Comparison of ENCODE assay signal across 8 mouse cellular contexts in genomic region chr8:57651357-57651688, GRCm38 (mm10). TPM values are rescaled to one million over a fixed set of nuclear protein-coding genes. Genes with fewer than 3 reads are reported as not detected.
DNase-seq lines count a peak whose midpoint lies in the region; ATAC-seq and TF ChIP-seq lines count a peak whose summit lies in the region.

No protein-coding gene starts in this region.

- TF ChIP-seq CTCF in testis, adult 2 months (IDR thresholded peaks at IDR 0.05; ENCODE audit: control insufficient read depth, insufficient read depth, insufficient replicate concordance, low read depth, low read length) = no peak

- no peaks in the 10 kb centered on the region for H3K9me3 ChIP-seq in limb, embryonic 14.5 days (ENCODE audit: control insufficient read depth, low read length)
- no peaks in the 10 kb centered on the region for H3K9me3 ChIP-seq in stomach, embryonic 16.5 days (replicated peaks; ENCODE audit: control insufficient read depth, low read length)

- TF ChIP-seq POLR2A in testis, adult 2 months (IDR thresholded peaks at IDR 0.05; ENCODE audit: control insufficient read depth, low read depth, low read length) = no peak
- TF ChIP-seq POLR2A in limb, embryonic 14.5 days (IDR thresholded peaks at IDR 0.05; ENCODE audit: borderline replicate concordance, extremely low read depth, insufficient read depth, insufficient read length) = no peak

- H3K4me2 ChIP-seq in limb, embryonic 14.5 days (replicated peaks; ENCODE audit: low read depth, low read length, severe bottlenecking) = peak overlapping the region; percentile 54
- peak overlapping the region; percentile 87 for H3K4me2 ChIP-seq in stomach, embryonic 16.5 days (ENCODE audit: low read depth, low read length)

- peak overlapping the region; percentile 94 for H3K27ac ChIP-seq in testis, adult 2 months (ENCODE audit: control insufficient read depth, insufficient read depth, low read depth, low read length)
- peak overlapping the region; percentile 97 for H3K27ac ChIP-seq in limb, embryonic 14.5 days (replicated peaks; ENCODE audit: low read depth, low read length)
- peak overlapping the region; percentile 97 for H3K27ac ChIP-seq in stomach, embryonic 16.5 days (ENCODE audit: low read length)

- H3K4me3 ChIP-seq in testis, adult 2 months (ENCODE audit: control insufficient read depth, low read depth, low read length) = peak overlapping the region; percentile 95
- H3K4me3 ChIP-seq in limb, embryonic 14.5 days (replicated peaks; ENCODE audit: low read length) = peak overlapping the region; percentile 91
- H3K4me3 ChIP-seq in stomach, embryonic 16.5 days (replicated peaks; ENCODE audit: low read length) = peak overlapping the region; percentile 91

- H3K9ac ChIP-seq in limb, embryonic 14.5 days (ENCODE audit: low read depth, low read length, severe bottlenecking) = peak overlapping the region; percentile 92
- H3K9ac ChIP-seq in stomach, embryonic 16.5 days (ENCODE audit: low read length) = peak overlapping the region; percentile 99

- H3K36me3 ChIP-seq in testis, adult 2 months (ENCODE audit: control insufficient read depth, insufficient read depth, low read length) = no peaks in the 10 kb centered on the region; the same call in 1 of the 2 replicates
- no peaks in the 10 kb centered on the region for H3K36me3 ChIP-seq in limb, embryonic 14.5 days (ENCODE audit: control insufficient read depth, insufficient read depth, low read length)
- H3K36me3 ChIP-seq in stomach, embryonic 16.5 days (ENCODE audit: control insufficient read depth, insufficient read depth, low read length) = no peaks in the 10 kb centered on the region

- no peaks in the 10 kb centered on the region for H3K27me3 ChIP-seq in testis, adult 2 months (ENCODE audit: control insufficient read depth, insufficient read depth, low read length)
- no peaks in the 10 kb centered on the region for H3K27me3 ChIP-seq in limb, embryonic 14.5 days (ENCODE audit: control insufficient read depth, insufficient read depth, low read length)
- no peaks in the 10 kb centered on the region for H3K27me3 ChIP-seq in stomach, embryonic 16.5 days (ENCODE audit: control insufficient read depth, insufficient read depth, low read length)

- peak; percentile 2; the same call in 1 of the 2 replicates for ATAC-seq in frontal cortex, adult (ENCODE audit: low TSS enrichment)
- ATAC-seq in limb, embryonic 14.5 days (ENCODE audit: low FRiP score, low read depth) = no peak
- ATAC-seq in stomach, embryonic 16.5 days (ENCODE audit: insufficient read depth, low FRiP score) = no peak

- DNase-seq in frontal cortex, postnatal 25 days (ENCODE audit: low spot score in 2 of 2) = no peak
- DNase-seq in testis, postnatal 10 days (ENCODE audit: low spot score) = no peak
- no peak for DNase-seq in limb, embryonic 14.5 days (ENCODE audit: low spot score)
- no peak for DNase-seq in adipocyte (ENCODE audit: low spot score)
- no peak for DNase-seq in kidney, postnatal 10 days

- WGBS in limb, embryonic 14.5 days = under 1% methylated on average over 8 of the region's 8 CpGs
- 0% methylated on average over 8 of the region's 8 CpGs for WGBS in stomach, embryonic 16.5 days

- H3K4me1 ChIP-seq in testis, adult 2 months (ENCODE audit: control insufficient read depth, insufficient read depth, low read length) = peaks cover 4% of the 10 kb centered on the region
- 0 out of 2 replicates have a peak, but pooled peaks cover 2% of the 10 kb centered on the region for H3K4me1 ChIP-seq in limb, embryonic 14.5 days (ENCODE audit: control insufficient read depth, insufficient read depth, low read length)
- peaks cover 10% of the 10 kb centered on the region; the same call in 1 of the 2 replicates for H3K4me1 ChIP-seq in stomach, embryonic 16.5 days (ENCODE audit: control insufficient read depth, insufficient read depth, low read length)

RNA-seq across cellular contexts. Expression of gene Galnt7, which starts 1.5 kb away (rescaled TPM):
- polyA plus RNA-seq in testis, adult 2 months (2012; rRNA removed) = 3.6 and 4.9 TPM in 2 replicates
- polyA plus RNA-seq in limb, embryonic 14.5 days (2012; rRNA removed) = 6.9 and 7.8 TPM in 2 replicates
- 11.2 and 11.5 TPM in 2 replicates for polyA plus RNA-seq in limb, embryonic 14.5 days (2014; fragmentation: Nextera tagmentation; extraction: Ambion mirVana)
- polyA plus RNA-seq in stomach, embryonic 16.5 days (2015; fragmentation: Nextera tagmentation; extraction: Ambion mirVana) = 39.9 and 45.9 TPM in 2 replicates
